Mouse (Mus musculus) fibroblast of lung, adult 2 months (primary cell): ENCODE data around the gene Atp13a4.

Experiments used
- DNase-seq: peaks from one replicate; pipeline ENCODE4 v3.0.0-alpha.2; 2011; ENCODE audit warnings: low read depth

Atp13a4 gene

DNA sequence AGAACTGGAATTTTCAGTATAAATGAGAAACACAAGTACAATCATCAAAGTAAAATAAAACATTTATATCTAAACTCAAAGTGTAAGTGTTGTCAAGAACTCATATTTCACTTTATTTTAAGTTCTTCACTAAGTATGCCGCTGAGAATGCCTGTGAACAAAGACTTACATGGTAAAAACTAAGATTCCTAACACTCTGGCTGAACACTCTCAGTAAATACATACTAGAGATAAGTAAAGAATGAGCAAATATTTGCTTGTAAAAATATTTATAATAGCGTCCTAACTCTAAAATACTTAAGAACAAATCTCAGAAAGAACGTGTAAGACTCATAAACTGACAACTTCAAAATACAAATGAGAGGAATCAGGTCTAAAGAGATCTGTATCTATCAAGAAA, 80.9 kb downstream of the Atp13a4 start:
- no peak for DNase-seq

DNA sequence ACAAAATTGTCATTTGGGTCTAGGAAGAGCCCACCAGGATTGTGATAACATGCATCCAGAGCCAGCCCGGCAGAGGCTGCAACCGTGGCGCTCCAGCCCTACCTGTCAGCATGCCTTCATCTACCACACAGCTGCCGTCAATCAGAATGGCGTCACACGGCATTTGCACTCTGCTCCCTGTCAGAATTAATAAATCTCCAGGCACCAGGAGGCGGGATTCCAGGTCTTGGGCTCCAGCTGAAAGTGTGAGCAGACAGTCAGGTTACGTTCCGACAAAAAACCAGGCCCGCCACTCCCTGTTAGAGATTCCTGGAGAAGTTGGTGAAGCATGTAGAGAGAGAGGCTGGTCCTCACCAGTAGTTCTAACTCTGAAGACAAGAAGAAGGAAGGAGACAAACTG, 85.3 kb downstream of the Atp13a4 start:
- no peak for DNase-seq

DNA sequence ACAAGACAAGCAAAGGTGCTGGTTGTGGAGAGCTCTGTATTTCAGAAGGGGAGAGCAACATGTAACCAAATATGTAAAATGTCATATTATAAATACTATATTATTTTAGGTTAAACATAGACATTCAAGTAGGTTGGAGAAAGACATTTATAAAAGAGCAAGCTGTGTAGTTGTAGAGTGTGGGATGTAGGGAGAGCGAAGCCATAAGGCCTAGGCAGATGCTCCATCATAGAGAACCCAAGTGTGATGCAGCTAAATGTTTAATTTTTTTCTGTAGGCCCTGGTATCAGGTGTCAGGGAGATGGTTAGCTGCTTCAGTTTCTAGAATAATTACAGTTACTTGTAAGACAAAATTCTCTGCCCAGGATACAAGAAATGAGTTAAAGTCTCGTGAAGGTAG, 87.8 kb downstream of the Atp13a4 start:
- no peak for DNase-seq

DNA sequence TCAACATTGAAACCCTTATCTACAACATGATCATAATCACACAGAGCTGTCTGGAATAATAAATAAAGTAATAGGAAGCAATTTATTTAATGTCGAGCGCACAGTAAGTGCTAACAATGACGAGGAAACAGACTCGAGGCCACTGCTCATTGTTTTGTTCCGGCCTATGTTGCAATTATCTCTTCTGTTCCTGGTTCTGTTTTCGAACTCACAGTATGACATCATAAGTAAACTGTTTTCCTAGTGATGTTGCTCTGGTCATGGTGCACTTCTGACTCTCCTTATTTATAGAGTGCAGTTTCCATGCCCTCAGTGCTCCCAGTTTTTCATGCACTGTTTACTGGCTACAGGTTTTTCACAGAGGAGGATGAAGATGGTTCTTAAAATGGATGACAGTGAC, 91.4 kb downstream of the Atp13a4 start:
- DNase-seq: no peak

DNA sequence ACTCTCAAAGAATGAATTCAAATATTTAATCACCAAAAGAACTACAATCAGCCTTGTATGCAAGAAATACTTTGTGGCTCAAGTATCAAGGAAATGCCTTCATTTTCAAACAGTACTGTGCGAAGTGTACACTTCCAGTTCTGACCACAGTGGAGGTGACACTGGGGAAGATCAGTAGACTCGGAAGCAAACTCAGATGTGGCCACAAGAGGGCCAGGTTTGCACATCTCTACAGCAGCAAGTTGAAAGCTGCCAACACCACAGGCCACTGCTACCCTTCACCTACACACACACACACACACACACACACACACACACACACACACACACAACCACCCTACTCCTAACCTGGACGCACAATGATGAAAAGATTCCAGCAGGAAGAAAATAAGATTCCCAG, 93.0 kb downstream of the Atp13a4 start:
- no peak for DNase-seq

DNA sequence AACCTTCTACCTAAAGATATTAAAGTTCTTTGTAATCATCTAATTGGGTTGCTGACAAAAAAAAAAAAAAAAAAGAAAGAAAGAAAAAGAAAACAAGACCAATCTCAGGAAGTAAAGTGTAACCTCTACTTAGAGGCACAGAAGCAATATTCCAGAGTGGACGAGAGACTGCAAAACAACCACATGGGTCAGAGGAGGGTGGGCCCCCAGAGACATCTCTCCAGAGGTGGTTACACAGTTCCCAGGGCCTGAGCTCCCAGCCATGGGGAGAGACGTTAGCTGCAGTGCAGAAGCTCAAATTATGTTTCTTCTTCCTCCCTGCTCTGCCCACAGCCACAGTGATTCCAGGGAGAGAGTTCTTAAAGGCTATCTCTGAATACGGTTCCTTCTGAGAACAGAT, 102.5 kb downstream of the Atp13a4 start:
- no peak for DNase-seq

DNA sequence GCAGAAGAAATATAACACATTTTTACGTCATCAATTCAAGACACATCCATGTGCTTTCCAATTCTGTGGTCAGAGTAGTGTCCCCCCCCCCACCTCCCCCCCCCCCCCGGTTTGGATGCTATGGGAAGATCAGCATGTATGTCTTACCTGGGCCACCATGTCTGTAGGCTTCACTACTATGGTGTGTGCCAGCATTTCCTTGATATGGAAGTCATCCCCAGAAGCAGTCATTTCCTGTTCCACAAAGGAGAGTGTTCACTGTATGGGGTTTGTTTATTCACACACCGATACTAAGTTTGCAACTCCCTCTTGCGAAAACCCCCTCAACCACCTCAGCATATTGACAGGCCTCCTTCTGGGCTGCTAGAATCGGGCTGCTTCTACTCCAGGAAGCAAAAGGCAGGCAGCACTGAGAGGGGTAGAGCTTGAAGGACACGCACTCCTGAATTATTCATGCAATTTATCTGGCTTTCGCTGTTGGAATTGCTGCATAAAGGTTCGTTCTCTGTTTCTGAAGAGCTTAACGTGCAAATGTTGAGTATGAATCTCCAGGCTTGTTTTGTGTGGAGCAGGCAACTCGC, 103.2 kb downstream of the Atp13a4 start:
- no peak for DNase-seq

DNA sequence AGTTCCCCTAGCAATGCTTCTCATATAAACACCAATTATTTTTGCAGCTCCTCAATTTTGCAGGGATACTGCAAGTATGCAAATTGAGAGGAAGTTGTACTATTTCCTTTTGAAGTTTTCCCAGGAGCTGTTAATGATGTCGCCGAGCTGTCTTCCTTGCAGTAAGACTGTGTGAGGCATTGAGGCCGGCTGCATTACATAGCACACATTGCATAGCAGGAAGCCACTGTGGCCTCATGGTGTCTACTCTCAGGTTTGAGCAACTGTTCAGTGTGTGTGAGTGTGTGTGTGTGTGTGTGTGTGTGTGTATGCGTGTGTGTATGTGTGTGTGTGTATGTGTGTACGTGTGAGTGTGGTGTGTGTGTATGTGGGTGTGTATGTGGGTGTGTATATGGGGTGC, 106.6 kb downstream of the Atp13a4 start:
- no peak for DNase-seq

DNA sequence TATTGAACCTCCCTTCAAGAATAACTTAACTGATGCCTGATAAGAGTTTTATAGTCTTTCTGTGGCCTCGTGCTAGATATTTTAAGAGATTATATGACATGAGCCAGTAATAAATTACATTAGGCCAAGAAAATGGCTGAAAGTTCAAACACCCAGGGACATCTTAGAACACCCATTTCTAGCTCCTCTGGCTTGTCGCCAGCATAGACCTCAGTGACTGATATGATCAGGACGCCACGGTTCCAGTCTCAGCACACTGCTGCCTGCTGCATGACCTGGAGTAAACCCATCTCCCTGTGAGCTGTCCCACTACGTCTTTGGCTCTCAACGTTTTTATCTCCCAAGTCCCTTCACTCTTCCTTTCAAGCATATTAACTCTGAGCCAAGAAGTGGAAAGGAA, 108.9 kb downstream of the Atp13a4 start:
- DNase-seq: no peak

DNA sequence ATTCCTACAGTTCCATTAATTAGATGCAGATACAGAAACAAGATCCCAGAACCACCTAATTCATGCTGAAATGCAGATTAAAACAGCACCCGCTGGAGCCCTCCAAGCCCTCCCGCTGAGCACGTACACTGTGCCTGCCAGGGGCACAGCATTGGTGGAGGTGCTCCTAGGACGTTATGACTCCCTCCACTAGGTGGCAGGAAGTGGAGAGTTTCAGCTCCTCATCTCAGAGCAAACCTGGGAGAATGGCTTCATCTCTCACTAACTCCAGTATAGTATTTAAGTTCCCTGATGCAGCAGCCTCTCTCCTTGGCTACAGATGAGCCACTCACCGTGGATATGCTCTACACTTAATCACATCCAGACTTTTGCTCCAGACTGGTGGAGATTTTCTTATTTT, 110.0 kb downstream of the Atp13a4 start:
- no peak for DNase-seq

DNA sequence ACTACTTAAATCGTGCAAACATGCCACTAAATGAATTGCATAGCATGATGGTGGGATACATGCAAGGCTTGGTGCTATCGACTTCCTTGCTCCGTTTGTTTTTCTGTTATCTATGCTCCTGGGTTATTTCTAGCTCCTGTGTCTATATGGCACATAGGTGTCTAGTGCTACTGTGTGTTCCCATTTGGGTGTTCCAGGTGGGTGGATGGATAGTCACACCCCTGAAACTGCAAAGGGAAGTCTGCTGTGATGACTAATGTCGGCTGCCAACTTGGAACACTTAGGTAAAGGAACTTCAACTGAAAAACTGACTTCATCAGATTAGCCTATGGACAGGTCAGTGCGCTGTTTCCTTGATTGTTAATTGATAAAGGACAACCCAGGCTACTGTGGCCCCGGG, 129.8 kb downstream of the Atp13a4 start:
- DNase-seq: no peak

DNA sequence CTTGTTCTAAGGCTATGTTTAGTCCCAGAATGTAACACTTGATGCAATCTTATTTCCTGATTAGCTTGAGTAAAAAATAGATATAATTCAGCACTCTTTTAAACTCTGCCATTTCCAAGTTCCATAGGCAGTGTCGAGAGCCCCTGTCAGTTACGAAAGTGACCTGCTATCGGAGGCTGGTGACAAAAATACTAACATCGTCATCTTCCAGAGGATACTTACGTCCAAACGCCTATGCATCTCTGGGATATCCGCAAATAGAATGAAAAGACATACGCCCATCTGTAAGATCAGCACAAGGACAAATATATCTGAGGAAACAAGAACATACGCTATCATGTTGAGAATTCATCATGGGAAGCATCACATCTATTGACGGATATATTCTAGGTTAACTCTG, 137.3 kb downstream of the Atp13a4 start:
- no peak for DNase-seq

DNA sequence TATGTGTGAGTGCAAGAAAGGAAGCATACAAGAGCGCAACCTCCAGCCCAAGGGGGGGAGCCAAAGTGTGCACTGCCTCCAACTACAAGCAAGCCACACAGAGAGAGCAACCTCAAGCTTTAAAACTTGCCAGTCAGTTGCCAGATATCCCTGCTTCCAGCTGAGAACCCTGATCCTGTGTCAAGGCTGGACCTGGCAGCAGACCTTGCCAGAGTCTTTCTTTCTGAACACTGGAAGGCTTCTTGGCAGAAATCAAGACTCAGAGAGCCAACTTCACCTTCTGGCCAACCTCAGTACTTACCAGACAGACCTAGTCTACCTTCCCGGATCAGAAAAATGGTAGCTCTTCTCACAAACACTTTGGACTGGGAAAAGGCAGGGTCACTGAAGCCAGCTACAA, 145.6 kb downstream of the Atp13a4 start:
- DNase-seq: no peak

DNA sequence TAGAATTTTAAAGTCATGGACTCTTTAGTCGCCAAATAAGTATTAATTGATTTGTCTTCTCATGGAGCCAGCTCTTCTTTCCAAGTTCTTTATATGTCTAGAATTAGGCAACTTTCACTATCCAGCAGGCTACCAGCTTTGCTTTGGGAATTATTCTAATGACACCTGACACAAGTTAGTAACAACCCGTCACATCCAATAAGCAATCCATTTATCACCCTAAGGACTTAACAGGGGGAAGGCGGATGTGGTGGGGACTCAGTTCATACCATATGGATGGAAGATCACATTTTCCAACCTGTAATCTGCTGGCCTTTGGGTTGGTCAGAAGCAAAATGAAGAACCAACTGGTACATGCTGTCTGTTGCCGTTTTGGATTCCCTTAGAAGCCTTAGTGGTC, 159.9 kb downstream of the Atp13a4 start:
- no peak for DNase-seq

DNA sequence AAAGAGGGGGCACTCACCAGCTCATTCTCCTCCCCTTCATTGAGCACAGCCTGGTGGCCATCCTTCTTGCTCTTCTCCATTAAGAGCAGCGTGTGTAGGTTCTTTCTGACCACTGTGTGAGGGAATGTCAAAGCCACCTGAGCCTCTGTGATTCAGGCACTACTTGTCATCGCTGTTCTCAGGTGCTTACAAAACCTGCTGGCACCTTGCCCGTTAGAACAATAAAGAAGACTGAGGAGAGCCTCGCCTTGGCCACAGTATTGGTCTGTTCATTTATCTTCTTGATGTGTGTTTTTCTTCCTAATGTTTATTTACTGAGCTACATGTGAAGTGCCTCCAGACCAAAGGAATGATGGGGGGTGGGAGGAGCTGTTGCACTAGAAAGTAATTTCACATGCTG, 166.2 kb downstream of the Atp13a4 start, which contains the start of gene Atp13a5:
TSS of gene Atp13a5 (minus strand) at position 275 of the 400 bp plus-strand sequence.
- no peak for DNase-seq

DNA sequence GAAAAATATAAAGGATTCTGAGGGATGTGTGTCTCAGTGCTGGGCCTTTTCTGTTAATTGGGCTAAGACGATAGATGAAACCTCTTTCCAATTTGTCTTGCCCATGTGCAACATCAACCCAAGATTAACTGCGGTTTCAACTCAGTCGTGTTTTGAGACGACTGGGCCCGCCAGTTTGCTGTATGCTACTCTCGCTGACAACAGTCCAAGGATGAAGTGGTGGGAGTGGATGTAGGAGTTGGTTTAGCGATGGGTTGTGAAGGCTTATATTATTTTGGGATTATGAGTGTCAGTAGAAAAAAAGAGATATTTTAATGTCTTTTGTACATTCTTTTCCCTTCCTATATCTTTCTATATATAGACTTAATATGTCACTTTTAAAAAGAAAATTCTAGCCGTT, 170.0 kb downstream of the Atp13a4 start:
- no peak for DNase-seq
